Mouse (Mus musculus): ENCODE results near the gene Efna2. TPM values are rescaled to one million over a fixed set of nuclear protein-coding genes. Genes with fewer than 3 reads are reported as not detected.

Gene Efna2
- polyA plus RNA-seq, 1 experiment from 2014 or later, result 30.9 TPM

GRCm38 (mm10) chr10:80150226-80151210 lies 28.8 kb upstream of the Efna2 start:
- peaks cover 33% of the 10 kb centered on the region for H3K36me3 ChIP-seq
- WGBS, result 0% methylated on average over 51 of the region's 71 CpGs
- H3K4me1 ChIP-seq, result peaks cover 67% of the 10 kb centered on the region
- H3K4me2 ChIP-seq (replicated peaks), result peak overlapping the region; percentile 83
- H3K9ac ChIP-seq, result peak overlapping the region; percentile 91
- peak overlapping the region; percentile 90 for H3K4me3 ChIP-seq (replicated peaks)
- H3K27ac ChIP-seq (replicated peaks), result peak overlapping the region; percentile 100
- H3K9me3 ChIP-seq (replicated peaks), result no peaks in the 10 kb centered on the region
- H3K27me3 ChIP-seq, result no peaks in the 10 kb centered on the region
- no peak for ATAC-seq (ENCODE audit: insufficient number of reproducible peaks, low FRiP score, low TSS enrichment, low read depth)

- H3K9me3 ChIP-seq (replicated peaks), result no peaks in the 10 kb centered on the region
- peak overlapping the region; percentile 83 for H3K4me2 ChIP-seq (replicated peaks)
- H3K9ac ChIP-seq, result peak overlapping the region; percentile 91
- H3K4me3 ChIP-seq (replicated peaks), result peak overlapping the region; percentile 90
- H3K27me3 ChIP-seq, result no peaks in the 10 kb centered on the region
- H3K27ac ChIP-seq (replicated peaks), result peak overlapping the region; percentile 100
- WGBS, result under 1% methylated on average over 25 of the region's 26 CpGs
- ATAC-seq (ENCODE audit: insufficient number of reproducible peaks, low FRiP score, low TSS enrichment, low read depth), result no peak
- H3K36me3 ChIP-seq, result peaks cover 42% of the 10 kb centered on the region
- H3K4me1 ChIP-seq, result peaks cover 66% of the 10 kb centered on the region
Measured at GRCm38 (mm10) chr10:80151211-80152034, 27.9 kb upstream of the Efna2 start.

- 5% methylated on average over 14 of the region's 15 CpGs for WGBS
- H3K4me3 ChIP-seq (replicated peaks), result peak overlapping the region; percentile 90
- peaks cover 51% of the 10 kb centered on the region for H3K36me3 ChIP-seq
- H3K27ac ChIP-seq (replicated peaks), result peak overlapping the region; percentile 100
- H3K9ac ChIP-seq, result peak overlapping the region; percentile 91
- peaks cover 66% of the 10 kb centered on the region for H3K4me1 ChIP-seq
- H3K4me2 ChIP-seq (replicated peaks), result peak overlapping the region; percentile 83
- H3K27me3 ChIP-seq, result no peaks in the 10 kb centered on the region
- no peak for ATAC-seq (ENCODE audit: insufficient number of reproducible peaks, low FRiP score, low TSS enrichment, low read depth)
- no peaks in the 10 kb centered on the region for H3K9me3 ChIP-seq (replicated peaks)
Measured at GRCm38 (mm10) chr10:80152071-80152872, 27.0 kb upstream of the Efna2 start.

- H3K9ac ChIP-seq, result peak overlapping the region; percentile 91; the same call in 1 of the 2 replicates
- H3K27ac ChIP-seq (replicated peaks), result peak overlapping the region; percentile 100
- H3K4me2 ChIP-seq (replicated peaks), result peak overlapping the region; percentile 83
- peaks cover 55% of the 10 kb centered on the region for H3K36me3 ChIP-seq
- no peak for ATAC-seq (ENCODE audit: insufficient number of reproducible peaks, low FRiP score, low TSS enrichment, low read depth)
- WGBS, result 33% methylated on average over 3 of the region's 3 CpGs
- H3K27me3 ChIP-seq, result no peaks in the 10 kb centered on the region
- H3K4me3 ChIP-seq (replicated peaks), result peak overlapping the region; percentile 90
- peaks cover 64% of the 10 kb centered on the region for H3K4me1 ChIP-seq
- no peaks in the 10 kb centered on the region for H3K9me3 ChIP-seq (replicated peaks)
Measured at GRCm38 (mm10) chr10:80152873-80153260, 26.4 kb upstream of the Efna2 start.

- peaks cover 70% of the 10 kb centered on the region for H3K4me1 ChIP-seq
- H3K36me3 ChIP-seq, result peaks cover 55% of the 10 kb centered on the region
- H3K4me2 ChIP-seq (replicated peaks), result peak overlapping the region; percentile 83; the same call in 1 of the 2 replicates
- peak overlapping the region; percentile 100 for H3K27ac ChIP-seq (replicated peaks)
- H3K27me3 ChIP-seq, result no peaks in the 10 kb centered on the region
- H3K9me3 ChIP-seq (replicated peaks), result no peaks in the 10 kb centered on the region
- no peak for ATAC-seq (ENCODE audit: insufficient number of reproducible peaks, low FRiP score, low TSS enrichment, low read depth)
- 0 out of 2 replicates have a peak overlapping the region, but pooled peaks have one; percentile 91 for H3K9ac ChIP-seq
- 80% methylated on average over 19 of the region's 19 CpGs for WGBS
- H3K4me3 ChIP-seq (replicated peaks), result peak overlapping the region; percentile 90; the same call in 1 of the 2 replicates
Measured at GRCm38 (mm10) chr10:80153713-80154112, 25.6 kb upstream of the Efna2 start.

GRCm38 (mm10) chr10:80154384-80154783 lies 24.9 kb upstream of the Efna2 start:
- no peak for ATAC-seq (ENCODE audit: insufficient number of reproducible peaks, low FRiP score, low TSS enrichment, low read depth)
- H3K36me3 ChIP-seq, result peaks cover 55% of the 10 kb centered on the region

GRCm38 (mm10) chr10:80155277-80155676 lies 24.0 kb upstream of the Efna2 start:
- Histone ChIP-seq H3K4me3 (replicated peaks) (no peak overlapping the region), H3K9ac (no peak overlapping the region), H3K9me3 (replicated peaks) (no peaks in the 10 kb centered on the region), H3K27ac (replicated peaks) (peak overlapping the region; percentile 3; the same call in 1 of the 2 replicates), H3K36me3 (peaks cover 55% of the 10 kb centered on the region), H3K27me3 (no peaks in the 10 kb centered on the region), H3K4me1 (peaks cover 84% of the 10 kb centered on the region), H3K4me2 (replicated peaks) (no peak overlapping the region)
- 27% methylated on average over 1 of the region's 1 CpGs for WGBS
- ATAC-seq (ENCODE audit: insufficient number of reproducible peaks, low FRiP score, low TSS enrichment, low read depth), result no peak

More at GRCm38 (mm10) chr10:80154384-80154783, 24.9 kb upstream of the Efna2 start:
- Histone ChIP-seq H3K4me3 (replicated peaks) (no peak overlapping the region), H3K27me3 (no peaks in the 10 kb centered on the region), H3K4me1 (peaks cover 77% of the 10 kb centered on the region), H3K27ac (replicated peaks) (no peak overlapping the region), H3K9ac (no peak overlapping the region), H3K4me2 (replicated peaks) (no peak overlapping the region), H3K9me3 (replicated peaks) (no peaks in the 10 kb centered on the region)
- 83% methylated on average over 7 of the region's 7 CpGs for WGBS

GRCm38 (mm10) chr10:80156002-80156751 lies 23.1 kb upstream of the Efna2 start:
- ATAC-seq (ENCODE audit: insufficient number of reproducible peaks, low FRiP score, low TSS enrichment, low read depth), result no peak
- no peaks in the 10 kb centered on the region for H3K9me3 ChIP-seq (replicated peaks)
- peak overlapping the region; percentile 98 for H3K27ac ChIP-seq (replicated peaks)
- no peak overlapping the region for H3K4me3 ChIP-seq (replicated peaks)
- H3K4me1 ChIP-seq, result peaks cover 93% of the 10 kb centered on the region
- no peaks in the 10 kb centered on the region for H3K27me3 ChIP-seq
- peaks cover 55% of the 10 kb centered on the region for H3K36me3 ChIP-seq
- 77% methylated on average over 29 of the region's 29 CpGs for WGBS
- no peak overlapping the region for H3K9ac ChIP-seq
- no peak overlapping the region for H3K4me2 ChIP-seq (replicated peaks)

GRCm38 (mm10) chr10:80156752-80157053 lies 22.6 kb upstream of the Efna2 start:
- Histone ChIP-seq H3K9me3 (replicated peaks) (no peaks in the 10 kb centered on the region), H3K27ac (replicated peaks) (peak overlapping the region; percentile 98), H3K27me3 (no peaks in the 10 kb centered on the region), H3K36me3 (peaks cover 55% of the 10 kb centered on the region), H3K4me1 (peaks cover 95% of the 10 kb centered on the region), H3K9ac (no peak overlapping the region), H3K4me3 (replicated peaks) (no peak overlapping the region), H3K4me2 (replicated peaks) (no peak overlapping the region)
- 52% methylated on average over 7 of the region's 7 CpGs for WGBS
- ATAC-seq (ENCODE audit: insufficient number of reproducible peaks, low FRiP score, low TSS enrichment, low read depth), result no peak

Data from embryonic facial prominence, embryonic 15.5 days (tissue).